Mouse (Mus musculus): ENCODE measurements around the gene Mcf2. TPM values are rescaled to one million over a fixed set of nuclear protein-coding genes. Genes with fewer than 3 reads are reported as not detected.

Gene Mcf2
- polyA plus RNA-seq, 2 experiments, result 0.01 to 0.08 TPM

DNA sequence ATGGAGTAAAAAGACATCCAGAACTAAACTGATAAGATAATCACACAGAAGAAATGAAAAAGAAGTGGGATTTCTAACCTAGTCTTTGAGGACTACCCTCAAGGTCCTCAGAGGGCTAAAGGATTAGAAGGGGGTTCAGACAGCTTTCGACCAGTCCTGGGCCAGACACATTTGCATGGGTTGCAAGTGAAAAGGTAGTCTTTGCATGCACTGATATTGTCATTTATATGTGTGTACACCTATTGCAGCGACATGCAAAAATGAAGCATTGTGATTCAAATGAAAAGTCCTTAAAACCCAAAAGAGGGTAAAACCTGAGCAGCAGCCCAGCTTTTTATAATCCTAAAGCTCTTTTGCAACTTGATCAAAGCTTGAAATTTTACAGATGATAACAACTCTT, 9.4 kb downstream of the Mcf2 start:
- Histone ChIP-seq H3K4me2 (ENCODE audit: low read depth) (no peak overlapping the region), H3K27ac (no peak overlapping the region), H3K9me3 (ENCODE audit: control insufficient read depth, low read length) (no peaks in the 10 kb centered on the region), H3K4me1 (replicated peaks; ENCODE audit: control insufficient read depth in 2 of 2, insufficient read depth in 2 of 2, low read length in 1 of 2) (no peaks in the 10 kb centered on the region), H3K9ac (replicated peaks) (no peak overlapping the region), H3K27me3 (ENCODE audit: control insufficient read depth, insufficient read depth, low read length) (no peaks in the 10 kb centered on the region), H3K36me3 (replicated peaks; ENCODE audit: control insufficient read depth, insufficient read depth, low read depth) (no peaks in the 10 kb centered on the region), H3K4me3 (ENCODE audit: insufficient read depth in 1 of 2, low read depth in 2 of 2, low read length in 2 of 2) (no peak overlapping the region)
- WGBS (ENCODE audit: insufficient replicate concordance), result 49% methylated on average over 2 of the region's 2 CpGs
- TF ChIP-seq CTCF (IDR thresholded peaks at IDR 0.05; ENCODE audit: low read depth), result no peak
- TF ChIP-seq EP300 (IDR thresholded peaks at IDR 0.05; ENCODE audit: low read depth), result no peak
- ATAC-seq (ENCODE audit: insufficient read depth), result no peak
- DNase-seq (ENCODE audit: low read depth in 3 of 3, low spot score in 3 of 3), result no peak

DNA sequence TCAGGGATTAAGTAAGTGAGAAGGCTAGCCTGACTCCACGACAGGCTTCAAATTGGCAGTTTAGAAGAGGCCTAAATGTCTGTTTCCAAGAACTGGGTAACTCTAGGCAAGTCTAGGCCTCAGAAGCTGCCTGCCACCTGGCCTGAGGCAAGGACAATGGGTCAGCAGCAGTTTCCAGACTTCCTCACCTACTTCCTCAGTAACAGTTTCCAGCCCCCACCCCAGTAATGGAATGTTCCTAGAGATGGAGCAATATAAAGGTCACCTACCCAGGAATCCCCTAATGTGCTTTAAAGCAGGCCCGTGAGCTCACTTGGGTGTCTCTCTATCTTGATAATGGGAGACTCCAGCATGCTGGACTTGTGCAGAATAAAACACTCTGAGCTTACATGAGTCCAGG, 10.1 kb downstream of the Mcf2 start:
- no peaks in the 10 kb centered on the region for H3K36me3 ChIP-seq (replicated peaks; ENCODE audit: control insufficient read depth, insufficient read depth, low read depth)
- H3K4me1 ChIP-seq (replicated peaks; ENCODE audit: control insufficient read depth in 2 of 2, insufficient read depth in 2 of 2, low read length in 1 of 2), result no peaks in the 10 kb centered on the region
- H3K27ac ChIP-seq, result no peak overlapping the region
- 59% methylated on average over 2 of the region's 2 CpGs for WGBS (ENCODE audit: insufficient replicate concordance)
- H3K9me3 ChIP-seq (ENCODE audit: control insufficient read depth, low read length), result no peaks in the 10 kb centered on the region
- TF ChIP-seq CTCF (IDR thresholded peaks at IDR 0.05; ENCODE audit: low read depth) (no peak), EP300 (IDR thresholded peaks at IDR 0.05; ENCODE audit: low read depth) (no peak)
- ATAC-seq (ENCODE audit: insufficient read depth) (no peak), DNase-seq (ENCODE audit: low read depth in 3 of 3, low spot score in 3 of 3) (no peak)
- H3K4me2 ChIP-seq (ENCODE audit: low read depth), result no peak overlapping the region
- no peaks in the 10 kb centered on the region for H3K27me3 ChIP-seq (ENCODE audit: control insufficient read depth, insufficient read depth, low read length)
- no peak overlapping the region for H3K4me3 ChIP-seq (ENCODE audit: insufficient read depth in 1 of 2, low read depth in 2 of 2, low read length in 2 of 2)
- no peak overlapping the region for H3K9ac ChIP-seq (replicated peaks)

DNA sequence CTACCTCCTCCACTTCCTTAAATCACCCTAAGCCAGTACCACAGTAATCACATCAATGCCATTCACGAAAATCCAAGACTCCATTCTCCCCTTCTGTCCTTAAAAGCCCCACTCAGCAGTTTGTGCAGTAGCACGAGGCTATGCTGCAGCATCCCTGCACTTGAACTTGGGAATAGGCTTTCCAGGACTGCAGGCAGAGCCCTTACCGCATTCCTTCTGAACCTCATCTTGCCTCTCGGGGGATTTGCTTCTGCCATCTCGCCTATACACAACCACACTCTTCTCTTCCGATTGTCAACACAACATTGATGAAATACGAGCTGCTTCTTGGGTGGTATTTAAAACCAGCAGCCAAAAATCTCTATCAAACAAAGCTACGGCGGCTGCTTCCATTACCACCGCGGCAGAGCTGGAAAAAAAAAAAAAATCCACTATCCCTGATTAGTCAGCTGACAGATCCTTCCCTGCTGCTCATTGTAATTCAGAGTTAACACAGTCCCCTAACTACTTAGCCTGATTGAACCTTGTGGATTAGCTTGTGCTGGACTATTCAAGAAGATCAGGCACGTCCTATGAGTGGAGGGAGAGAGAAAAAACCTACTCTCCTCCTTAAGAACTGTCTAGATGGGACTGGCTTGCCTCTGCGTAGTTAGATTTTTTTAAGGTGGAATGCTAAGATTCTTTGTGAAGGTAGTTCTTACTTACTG, 31.5 kb downstream of the Mcf2 start:
- Histone ChIP-seq H3K36me3 (replicated peaks; ENCODE audit: control insufficient read depth, insufficient read depth, low read depth) (no peaks in the 10 kb centered on the region), H3K27me3 (ENCODE audit: control insufficient read depth, insufficient read depth, low read length) (no peaks in the 10 kb centered on the region), H3K4me2 (ENCODE audit: low read depth) (no peak overlapping the region), H3K27ac (no peak overlapping the region), H3K9ac (replicated peaks) (no peak overlapping the region), H3K4me1 (replicated peaks; ENCODE audit: control insufficient read depth in 2 of 2, insufficient read depth in 2 of 2, low read length in 1 of 2) (no peaks in the 10 kb centered on the region), H3K9me3 (ENCODE audit: control insufficient read depth, low read length) (no peaks in the 10 kb centered on the region), H3K4me3 (ENCODE audit: insufficient read depth in 1 of 2, low read depth in 2 of 2, low read length in 2 of 2) (no peak overlapping the region)
- no peak for DNase-seq (ENCODE audit: low read depth in 3 of 3, low spot score in 3 of 3)
- 23% methylated on average over 13 of the region's 13 CpGs for WGBS (ENCODE audit: insufficient replicate concordance)
- TF ChIP-seq CTCF (IDR thresholded peaks at IDR 0.05; ENCODE audit: low read depth) (no peak), EP300 (IDR thresholded peaks at IDR 0.05; ENCODE audit: low read depth) (no peak)
- ATAC-seq (ENCODE audit: insufficient read depth), result no peak

DNA sequence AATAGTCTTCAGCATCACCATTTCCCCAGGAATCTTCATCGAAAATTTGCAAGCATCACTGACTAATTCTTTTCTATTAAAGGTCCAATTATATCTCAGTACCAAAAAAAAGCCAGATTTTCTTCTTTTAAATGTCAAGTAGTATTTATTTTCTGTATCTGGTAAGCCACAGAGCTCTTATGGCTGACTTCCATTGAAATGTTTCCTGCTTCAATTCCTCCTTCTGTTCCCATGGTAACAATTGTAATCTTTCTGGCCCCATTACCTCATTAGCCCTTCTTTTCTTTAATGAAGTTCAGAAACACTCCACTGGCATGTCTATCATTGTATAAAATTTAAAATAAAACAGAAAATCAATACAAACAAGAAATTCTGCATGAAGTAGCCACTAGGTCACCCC, 103.5 kb downstream of the Mcf2 start:
- no peak overlapping the region for H3K4me3 ChIP-seq (ENCODE audit: insufficient read depth in 1 of 2, low read depth in 2 of 2, low read length in 2 of 2)
- no peak for DNase-seq (ENCODE audit: low read depth in 3 of 3, low spot score in 3 of 3)
- no peak overlapping the region for H3K9ac ChIP-seq (replicated peaks)
- no peak for ATAC-seq (ENCODE audit: insufficient read depth)
- 46% methylated on average over 1 of the region's 1 CpGs for WGBS (ENCODE audit: insufficient replicate concordance)
- H3K9me3 ChIP-seq (ENCODE audit: control insufficient read depth, low read length), result no peaks in the 10 kb centered on the region
- H3K36me3 ChIP-seq (replicated peaks; ENCODE audit: control insufficient read depth, insufficient read depth, low read depth), result no peaks in the 10 kb centered on the region
- no peaks in the 10 kb centered on the region for H3K4me1 ChIP-seq (replicated peaks; ENCODE audit: control insufficient read depth in 2 of 2, insufficient read depth in 2 of 2, low read length in 1 of 2)
- no peak overlapping the region for H3K4me2 ChIP-seq (ENCODE audit: low read depth)
- TF ChIP-seq EP300 (IDR thresholded peaks at IDR 0.05; ENCODE audit: low read depth) (no peak), CTCF (IDR thresholded peaks at IDR 0.05; ENCODE audit: low read depth) (no peak)
- no peaks in the 10 kb centered on the region for H3K27me3 ChIP-seq (ENCODE audit: control insufficient read depth, insufficient read depth, low read length)
- no peak overlapping the region for H3K27ac ChIP-seq

DNA sequence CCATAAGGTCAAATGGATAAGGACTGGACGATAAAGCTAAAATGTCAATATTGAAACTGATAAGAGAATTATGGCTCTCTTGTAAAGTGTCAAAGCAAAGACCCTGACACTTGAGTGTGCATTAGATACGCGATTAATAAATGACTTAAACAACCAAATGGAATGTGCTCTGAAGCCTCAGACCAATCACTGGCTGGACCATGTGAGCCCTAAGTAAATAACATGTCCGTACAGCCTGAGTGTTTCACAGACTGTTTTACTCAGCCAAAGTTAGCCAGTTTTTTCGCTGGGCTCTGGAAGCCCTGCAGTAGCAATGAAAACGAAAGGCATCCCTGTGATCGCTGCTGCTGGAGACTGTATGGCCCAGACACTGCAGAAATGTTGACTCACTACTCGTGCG, 123.7 kb downstream of the Mcf2 start:
- Histone ChIP-seq H3K4me2 (ENCODE audit: low read depth) (no peak overlapping the region), H3K9me3 (ENCODE audit: control insufficient read depth, low read length) (no peaks in the 10 kb centered on the region), H3K9ac (replicated peaks) (no peak overlapping the region), H3K36me3 (replicated peaks; ENCODE audit: control insufficient read depth, insufficient read depth, low read depth) (no peaks in the 10 kb centered on the region), H3K27ac (no peak overlapping the region), H3K4me1 (replicated peaks; ENCODE audit: control insufficient read depth in 2 of 2, insufficient read depth in 2 of 2, low read length in 1 of 2) (no peaks in the 10 kb centered on the region), H3K27me3 (ENCODE audit: control insufficient read depth, insufficient read depth, low read length) (no peaks in the 10 kb centered on the region), H3K4me3 (ENCODE audit: insufficient read depth in 1 of 2, low read depth in 2 of 2, low read length in 2 of 2) (no peak overlapping the region)
- 68% methylated on average over 9 of the region's 9 CpGs for WGBS (ENCODE audit: insufficient replicate concordance)
- DNase-seq (ENCODE audit: low read depth in 3 of 3, low spot score in 3 of 3) (no peak), ATAC-seq (ENCODE audit: insufficient read depth) (no peak)
- TF ChIP-seq EP300 (IDR thresholded peaks at IDR 0.05; ENCODE audit: low read depth) (no peak), CTCF (IDR thresholded peaks at IDR 0.05; ENCODE audit: low read depth) (no peak)

All from liver, embryonic 14.5 days (tissue).